Mouse (Mus musculus) cerebellum, adult 18-20 months (tissue): ENCODE measurements around the gene Lmcd1.

ENCODE experiments used
- DNase-seq, 2 experiments: peaks; one replicate each; pipeline ENCODE4 v3.0.0; 2021

Gene Lmcd1

DNA sequence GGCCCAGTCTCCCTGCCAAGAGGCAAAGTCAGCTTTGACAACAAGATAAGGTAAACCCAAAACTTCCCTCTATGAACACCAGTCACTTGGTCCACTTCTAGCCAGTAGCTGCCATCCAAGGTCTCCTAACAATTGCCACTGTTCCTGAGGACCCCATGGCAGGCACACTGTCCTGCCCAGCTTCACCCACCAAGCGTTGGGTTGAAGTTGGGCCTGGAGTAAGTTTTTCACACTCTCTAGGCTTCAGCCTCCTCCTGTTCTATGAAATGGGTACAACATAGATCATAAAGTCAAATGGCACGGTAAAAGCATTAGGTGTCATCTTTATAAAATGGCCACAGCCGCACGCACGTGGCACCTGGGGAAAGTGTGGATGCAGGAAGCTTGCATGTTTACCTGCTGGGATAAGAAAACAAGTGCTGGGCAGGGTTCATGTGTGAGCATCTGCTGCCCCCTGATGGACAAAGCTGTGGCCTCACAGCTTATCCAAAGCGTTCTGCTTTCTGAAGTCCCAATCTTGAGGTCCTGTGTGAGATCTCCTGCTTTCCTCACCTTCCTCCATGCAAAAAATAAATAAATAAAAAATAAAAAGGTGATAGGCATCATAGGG is 88.9 kb downstream of the Lmcd1 start:
- peak; percentile 25 to 51 for DNase-seq

DNA sequence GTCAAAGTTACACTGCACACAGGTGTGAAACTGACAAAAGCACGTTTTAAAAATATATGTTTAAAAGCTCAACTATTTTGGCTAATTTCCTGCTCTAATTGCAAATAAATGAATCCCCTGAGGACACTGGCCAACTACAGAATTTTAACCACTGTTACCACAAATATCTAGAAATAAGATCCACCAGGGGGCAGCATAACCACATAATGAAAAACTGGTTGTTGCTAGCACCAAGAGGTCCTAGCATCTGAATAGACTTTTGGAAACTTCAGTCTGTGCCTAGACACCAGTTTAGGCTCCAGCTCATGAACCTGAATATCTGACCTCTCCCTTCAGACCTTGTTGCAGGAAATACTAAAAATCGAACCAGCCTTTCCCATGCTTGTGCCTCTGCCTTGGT is 91.0 kb downstream of the Lmcd1 start:
- peak; percentile 8 to 10 for DNase-seq

DNA sequence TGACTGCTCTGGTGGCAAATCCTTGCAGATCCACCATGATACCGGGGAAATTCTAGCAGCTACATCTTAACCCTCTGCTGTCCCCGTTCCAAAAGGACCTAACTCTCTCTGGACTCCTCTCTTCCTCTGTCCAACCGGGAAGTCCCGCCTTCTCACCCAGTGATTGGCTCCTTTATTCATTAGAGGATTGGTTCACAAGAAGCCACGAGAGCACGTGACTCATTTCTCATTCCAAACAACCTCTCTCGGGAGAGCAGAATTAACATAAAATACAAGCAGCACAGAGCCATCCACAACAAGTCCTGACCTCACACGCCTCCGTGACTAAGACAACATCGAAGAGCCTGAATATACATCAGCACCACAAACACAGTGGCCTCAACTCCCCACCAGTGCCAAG is 91.7 kb downstream of the Lmcd1 start:
- DNase-seq, result no peak

- DNase-seq, result peak; percentile 27 to 34
These were observed 100.5 kb downstream of the Lmcd1 start for GRCm38 (mm10) chr6:112373886-112374585.

GRCm38 (mm10) chr6:112375661-112376392 is 102.3 kb downstream of the Lmcd1 start:
- DNase-seq, result no peak

GRCm38 (mm10) chr6:112379054-112379453 is 105.5 kb downstream of the Lmcd1 start:
- no peak for DNase-seq
